Mouse (Mus musculus): ENCODE data around the gene Rheb.
"Not testable (repeated sequence)": the region's sequence is repeated elsewhere in the genome, so short reads cannot be mapped to it uniquely, and the experiment has no call there.

Gene Rheb

GRCm38 (mm10) chr5:24842274-24843102 is at the start of gene Rheb:
Gene Rheb (minus strand): TSS chr5:24842624.
- peak; percentile 90 to 99 for DNase-seq (ENCODE audit: low spot score in 2 of 2)

- DNase-seq (ENCODE audit: low spot score in 2 of 2), result no peak
Measured at GRCm38 (mm10) chr5:24889860-24890259, 47.4 kb upstream of the Rheb start.

GRCm38 (mm10) chr5:24888874-24889591 is 46.6 kb upstream of the Rheb start:
- DNase-seq (ENCODE audit: low spot score in 2 of 2), result no peak

DNA sequence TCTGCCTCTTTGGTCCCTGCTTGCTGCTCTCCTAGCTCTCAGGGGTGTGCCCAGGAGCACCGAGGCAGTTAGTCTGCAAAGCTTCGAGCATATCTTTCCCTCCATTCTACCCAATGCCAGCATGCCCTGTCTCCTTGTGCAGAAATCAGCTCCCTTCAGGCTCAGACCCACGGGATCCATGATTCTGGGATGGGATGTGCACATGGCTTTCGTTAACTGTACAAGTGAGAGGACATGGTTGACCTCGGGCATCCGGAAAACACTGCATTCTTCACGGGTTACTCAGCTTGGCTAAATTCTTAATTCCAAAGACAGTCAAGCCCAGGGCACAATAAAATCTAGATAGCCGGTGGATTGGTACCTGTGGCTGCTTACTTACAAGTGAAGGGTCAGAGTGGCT is 44.8 kb upstream of the Rheb start:
- no peak for DNase-seq (ENCODE audit: low spot score in 2 of 2)

DNA sequence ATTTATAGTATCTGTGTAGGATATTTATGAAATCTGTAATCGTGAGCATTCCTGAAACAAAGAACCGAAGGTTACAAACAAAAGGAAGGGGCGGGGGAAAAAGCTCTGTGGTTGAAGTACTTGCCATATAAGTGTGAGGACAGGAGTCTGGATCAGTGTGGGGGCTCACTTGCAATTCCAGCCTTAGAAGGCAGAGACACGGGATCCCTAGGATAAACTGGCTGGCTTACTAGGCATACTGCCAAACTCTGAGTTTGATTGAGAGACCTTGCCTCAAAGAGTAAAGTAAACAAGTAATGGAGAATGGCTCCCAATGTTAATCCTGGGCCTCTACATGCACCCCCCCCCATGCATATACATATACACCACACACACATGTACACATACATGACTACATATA is 36.3 kb upstream of the Rheb start:
- no peak for DNase-seq (ENCODE audit: low spot score in 2 of 2)

- DNase-seq (ENCODE audit: low spot score in 2 of 2), result no peak
Measured at GRCm38 (mm10) chr5:24877836-24878624, 35.6 kb upstream of the Rheb start.

DNA sequence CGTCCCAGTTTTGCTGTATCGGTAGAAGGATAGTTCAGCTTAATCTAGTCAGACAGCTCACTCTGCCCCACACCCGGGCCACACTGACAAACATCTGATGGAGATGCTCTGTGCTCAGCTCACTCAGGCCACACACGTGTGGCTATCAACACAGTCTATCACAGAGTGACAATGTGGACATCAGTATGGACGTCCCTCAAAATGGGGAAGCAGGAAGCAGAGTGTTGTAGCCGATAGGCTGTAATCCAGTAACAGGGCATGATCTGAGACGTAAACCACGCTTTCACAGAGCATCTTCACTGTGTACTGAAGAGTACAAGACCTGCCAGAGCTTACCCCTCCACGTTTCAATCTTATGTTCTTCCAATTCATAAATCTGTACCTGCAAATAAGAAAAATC is 34.2 kb upstream of the Rheb start:
- DNase-seq (ENCODE audit: low spot score in 2 of 2), result no peak

DNA sequence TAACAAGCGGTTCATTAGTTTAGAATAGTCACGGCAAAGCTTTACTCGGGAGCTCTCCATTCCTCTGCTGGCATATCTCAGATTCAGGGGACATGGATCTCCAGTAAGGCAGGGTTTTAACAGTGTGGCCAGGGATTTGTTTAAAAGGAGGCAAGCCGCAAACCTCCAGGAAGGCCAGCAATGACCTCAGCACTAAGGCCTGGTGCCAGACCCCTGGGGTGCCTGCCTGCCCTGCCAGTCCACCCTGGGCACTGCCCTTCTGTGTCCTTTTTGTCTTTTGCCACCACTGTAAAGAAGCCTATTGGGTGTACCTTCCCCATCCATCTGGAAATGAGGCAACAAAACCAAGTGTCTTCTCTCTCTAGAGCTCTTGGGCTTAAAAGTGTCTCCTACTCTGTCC is 31.7 kb upstream of the Rheb start:
- DNase-seq (ENCODE audit: low spot score in 2 of 2), result no peak

DNA sequence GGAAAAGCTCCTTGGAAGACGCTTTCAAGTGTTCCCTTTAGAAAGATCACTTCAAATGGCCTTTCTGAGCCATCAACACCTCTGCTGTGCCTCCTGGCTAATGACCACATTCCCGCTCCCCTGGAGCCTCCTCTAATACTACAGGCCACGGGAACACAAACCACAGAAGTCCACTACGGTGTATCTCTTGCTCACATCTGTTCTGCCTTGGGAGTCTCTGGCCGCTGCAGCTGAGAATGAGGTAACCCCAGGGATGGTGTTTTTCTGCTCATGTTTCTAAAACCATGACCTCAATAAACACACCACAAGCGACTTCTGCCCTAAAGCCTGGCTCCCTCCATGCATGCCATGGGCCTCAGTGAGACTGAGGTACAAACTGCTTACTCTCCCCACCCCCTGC is 30.8 kb upstream of the Rheb start:
- no peak for DNase-seq (ENCODE audit: low spot score in 2 of 2)

DNA sequence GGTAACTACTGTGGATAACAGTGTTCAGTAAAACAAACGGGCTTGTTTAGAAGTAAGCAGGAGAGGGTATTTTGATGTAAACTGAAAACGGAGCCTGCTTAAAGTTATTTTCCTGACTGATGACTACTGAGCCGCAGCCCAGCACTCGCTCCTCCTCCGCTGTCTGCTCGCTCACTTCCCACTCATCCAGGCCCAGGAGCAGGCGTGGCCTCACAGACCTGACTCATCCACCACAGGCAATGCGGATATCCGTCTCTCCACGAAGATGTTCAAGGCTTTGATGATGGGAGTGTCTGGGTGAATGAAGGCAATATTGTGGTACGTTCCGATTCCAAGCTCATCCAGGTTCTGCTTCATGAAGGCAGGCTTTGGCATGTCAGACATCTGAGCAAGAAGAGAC is 28.9 kb upstream of the Rheb start:
- DNase-seq (ENCODE audit: low spot score in 2 of 2), result peak; percentile 27 to 41

GRCm38 (mm10) chr5:24869796-24870289 is 27.4 kb upstream of the Rheb start:
- DNase-seq (ENCODE audit: low spot score in 2 of 2), result no peak

DNA sequence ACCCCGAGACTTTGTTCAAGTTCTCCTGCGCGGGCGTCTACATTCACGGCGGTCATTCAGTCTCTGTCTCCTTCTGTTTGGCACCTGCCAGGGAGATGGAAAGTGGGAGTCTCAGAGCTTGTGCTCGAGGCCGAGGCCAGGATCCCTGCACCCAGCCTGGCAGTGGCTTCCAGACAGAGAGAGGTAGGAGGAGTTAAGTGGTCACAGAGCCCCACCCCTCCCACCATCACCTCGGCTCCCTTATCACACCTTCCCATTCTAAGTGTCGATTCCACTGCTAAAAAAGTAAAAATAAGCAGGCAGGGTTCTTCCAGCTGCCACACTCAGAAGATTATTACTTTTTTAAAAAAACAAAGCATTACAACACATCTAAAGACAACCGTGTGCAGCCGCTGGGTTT is 21.4 kb upstream of the Rheb start:
- no peak for DNase-seq (ENCODE audit: low spot score in 2 of 2)

GRCm38 (mm10) chr5:24861449-24861930 is 19.1 kb upstream of the Rheb start:
- no peak for DNase-seq (ENCODE audit: low spot score in 2 of 2)

GRCm38 (mm10) chr5:24860635-24861448 is 18.4 kb upstream of the Rheb start:
- DNase-seq (ENCODE audit: low spot score in 2 of 2), result no peak

GRCm38 (mm10) chr5:24859771-24860540 is 17.5 kb upstream of the Rheb start:
- no peak for DNase-seq (ENCODE audit: low spot score in 2 of 2)

- DNase-seq (ENCODE audit: low spot score in 2 of 2), result no peak
Measured at GRCm38 (mm10) chr5:24854827-24855600, 12.6 kb upstream of the Rheb start.

DNA sequence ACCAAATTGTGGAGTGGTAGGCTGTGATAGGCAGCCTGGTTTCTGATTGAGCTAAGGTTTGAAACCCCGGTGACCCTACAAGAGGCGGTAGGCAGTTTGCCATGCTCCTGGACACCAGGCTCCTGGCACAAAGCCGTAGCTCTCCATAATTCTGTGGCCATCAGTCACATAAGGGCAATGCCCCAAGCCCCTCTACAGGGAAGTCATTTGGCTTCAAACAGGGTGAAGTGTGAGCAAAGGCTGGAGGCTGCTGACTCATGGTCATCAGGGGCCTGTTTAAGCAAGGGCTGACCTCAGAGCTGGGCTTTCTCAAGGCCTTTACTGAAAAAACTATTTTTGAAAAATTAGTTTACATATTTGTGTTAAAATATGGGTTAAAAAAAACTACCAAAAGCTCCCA is 11.8 kb upstream of the Rheb start:
- no peak for DNase-seq (ENCODE audit: low spot score in 2 of 2)

DNA sequence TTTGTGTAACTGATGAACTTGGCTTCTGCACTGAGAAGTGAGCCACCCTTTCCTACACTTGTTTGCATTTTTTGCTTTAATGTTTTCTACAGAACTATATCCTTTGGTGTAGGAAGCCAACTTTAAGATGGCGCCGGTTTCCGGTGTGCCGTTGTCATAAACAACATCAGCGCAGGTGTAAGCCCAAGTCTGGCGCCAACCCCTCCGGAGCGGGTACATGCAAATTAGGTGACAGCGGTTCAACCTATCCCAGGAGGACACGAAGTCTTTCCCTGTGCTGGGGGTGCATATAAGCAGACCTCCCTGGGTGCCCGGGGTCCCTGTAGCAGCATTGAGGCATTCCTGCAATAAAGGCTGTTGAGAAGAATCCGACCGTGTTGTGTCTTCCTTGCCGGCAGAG is 5.8 kb upstream of the Rheb start:
- not testable (repeated sequence) for DNase-seq (ENCODE audit: low spot score in 2 of 2)

DNA sequence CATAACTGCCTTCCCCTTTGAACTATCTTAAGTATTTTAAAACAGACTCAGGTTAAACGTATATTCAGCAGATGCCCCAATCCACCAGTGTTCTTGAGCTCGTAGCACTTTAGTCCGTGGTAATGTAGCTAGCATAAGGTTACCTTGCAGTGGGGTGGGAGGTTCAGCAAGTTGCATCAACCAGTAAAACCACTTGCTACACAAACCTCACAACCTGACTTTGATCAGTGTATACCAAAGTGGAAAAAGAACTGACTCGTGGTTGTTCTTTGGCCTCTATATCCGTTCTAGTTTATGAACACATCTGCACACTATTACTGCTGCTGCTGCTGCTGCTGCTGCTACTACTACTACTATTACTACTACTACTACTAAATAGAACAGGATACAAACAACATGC is 1.4 kb upstream of the Rheb start:
- DNase-seq (ENCODE audit: low spot score in 2 of 2), result no peak

- DNase-seq (ENCODE audit: low spot score in 2 of 2), result no peak
Measured at GRCm38 (mm10) chr5:24843103-24843475, 665 bp upstream of the Rheb start.
